Mouse (Mus musculus) limb, embryonic 13.5 days (tissue): ENCODE measurements around the gene Unc13a. TPM values are rescaled to one million over a fixed set of nuclear protein-coding genes. Genes with fewer than 3 reads are reported as not detected.
A peak's percentile ranks its signal among the peaks of the same experiment; 100 is the strongest.

Source experiments
- ATAC-seq: fragments of 200-750 bp; cut with Nextera tagmentation; 2 replicates; pipeline ENCODE4 v1.8.0; 2017; ENCODE audit warnings: low read depth, moderate number of reproducible peaks, moderate TSS enrichment; ENCODE audit not compliant: low FRiP score
- H3K27ac ChIP-seq: fragments of 300-500 bp; sonication (generic); 2 replicates; pipeline ENCODE4 v1.5.1; 2015; ENCODE audit warnings: inconsistent platforms, mild to moderate bottlenecking, moderate library complexity
- H3K27me3 ChIP-seq: fragments of 300-500 bp; sonication (generic); 2 replicates; pipeline ENCODE4 v1.6.1; 2015; ENCODE audit warnings: mild to moderate bottlenecking, inconsistent platforms
- H3K36me3 ChIP-seq: fragments of 300-500 bp; sonication (generic); 2 replicates; pipeline ENCODE4 v1.6.1; 2015; ENCODE audit warnings: inconsistent platforms, mild to moderate bottlenecking, moderate library complexity
- H3K4me1 ChIP-seq: fragments of 300-500 bp; sonication (generic); 2 replicates; pipeline ENCODE4 v1.6.1; 2015; ENCODE audit warnings: inconsistent platforms
- H3K4me2 ChIP-seq: fragments of 300-500 bp; sonication (generic); replicated peaks from 2 replicates; pipeline ENCODE4 v1.6.1; 2015; ENCODE audit warnings: inconsistent platforms, mild to moderate bottlenecking, moderate library complexity
- H3K4me3 ChIP-seq: fragments of 300-500 bp; sonication (generic); 2 replicates; pipeline ENCODE4 v1.5.1; 2015; ENCODE audit warnings: moderate library complexity, mild to moderate bottlenecking, inconsistent platforms
- H3K9ac ChIP-seq: fragments of 300-500 bp; sonication (generic); 2 replicates; pipeline ENCODE4 v1.6.1; 2015; ENCODE audit warnings: mild to moderate bottlenecking, inconsistent platforms
- H3K9me3 ChIP-seq: fragments of 300-500 bp; sonication (generic); 2 replicates; pipeline ENCODE4 v1.6.1; 2016; ENCODE audit warnings: inconsistent platforms
- WGBS: fragments of 180-500 bp; shearing (Covaris S2); methylation state at CpG from one replicate; pipeline ENCODE4 v1.1.7; 2015; 5-methylcytosine and 5-hydroxymethylcytosine counted together
- polyA plus RNA-seq: library from polyadenylated mRNA; unstranded; fragments of >200 nt; fragmentation: Nextera tagmentation; extraction: Ambion mirVana; gene quantifications from 2 replicates; pipeline ENCODE4 v1.2.1, GENCODE M21; 2015

Gene Unc13a
- polyA plus RNA-seq, 1 experiment from 2014 or later, result 0.75 TPM

- no peak overlapping the region for H3K9ac ChIP-seq
- 29% methylated on average over 9 of the region's 9 CpGs for WGBS
- H3K4me3 ChIP-seq, result no peak overlapping the region
- H3K27me3 ChIP-seq, result peaks cover 97% of the 10 kb centered on the region
- ATAC-seq, result no peak
- no peak overlapping the region for H3K4me2 ChIP-seq
- H3K4me1 ChIP-seq, result peaks cover 12% of the 10 kb centered on the region
- no peaks in the 10 kb centered on the region for H3K36me3 ChIP-seq
- H3K9me3 ChIP-seq, result no peaks in the 10 kb centered on the region
- no peak overlapping the region for H3K27ac ChIP-seq
Measured at GRCm38 (mm10) chr8:71657816-71658215, 13.7 kb downstream of the Unc13a start.

- Histone ChIP-seq H3K27ac (no peak overlapping the region), H3K9me3 (no peaks in the 10 kb centered on the region), H3K27me3 (peaks cover 85% of the 10 kb centered on the region), H3K9ac (peak overlapping the region; percentile 19; the same call in 1 of the 2 replicates), H3K36me3 (no peaks in the 10 kb centered on the region), H3K4me1 (peaks cover 12% of the 10 kb centered on the region), H3K4me3 (peak overlapping the region; percentile 29), H3K4me2 (peak overlapping the region; percentile 53)
- ATAC-seq, result no peak
- WGBS, result 1% methylated on average over 23 of the region's 24 CpGs
Measured at GRCm38 (mm10) chr8:71654600-71654999, 17.0 kb downstream of the Unc13a start.

- Histone ChIP-seq H3K4me1 (no peaks in the 10 kb centered on the region), H3K27ac (no peak overlapping the region), H3K9me3 (no peaks in the 10 kb centered on the region), H3K36me3 (no peaks in the 10 kb centered on the region), H3K27me3 (0 out of 2 replicates have a peak, but pooled peaks cover 6% of the 10 kb centered on the region), H3K9ac (no peak overlapping the region), H3K4me2 (no peak overlapping the region), H3K4me3 (no peak overlapping the region)
- no peak for ATAC-seq
- WGBS, result 77% methylated on average over 9 of the region's 9 CpGs
Measured at GRCm38 (mm10) chr8:71645510-71645909, 26.0 kb downstream of the Unc13a start.

DNA sequence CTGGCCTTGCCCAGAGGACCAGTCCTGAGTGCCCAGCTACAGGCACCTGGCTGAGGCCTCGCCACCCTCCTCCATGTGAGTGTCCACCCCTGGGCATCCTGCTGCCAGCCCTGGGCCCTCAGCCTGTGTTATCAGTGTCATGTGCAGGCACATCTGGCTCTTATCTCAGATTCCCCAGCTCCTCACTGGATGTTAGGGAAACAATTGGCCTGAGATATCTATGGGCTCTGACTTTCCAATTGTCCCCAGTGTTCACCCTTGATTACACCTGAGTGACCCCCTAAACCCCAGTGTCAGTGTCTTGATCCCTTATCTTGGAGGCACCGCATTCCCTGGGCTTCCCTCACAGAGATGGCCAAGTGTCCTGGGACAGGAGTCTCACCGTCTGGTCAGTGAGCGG is 32.2 kb downstream of the Unc13a start:
- Histone ChIP-seq H3K27ac (no peak overlapping the region), H3K4me3 (no peak overlapping the region), H3K4me2 (no peak overlapping the region), H3K4me1 (peaks cover 4% of the 10 kb centered on the region), H3K9ac (no peak overlapping the region), H3K27me3 (peaks cover 38% of the 10 kb centered on the region), H3K36me3 (no peaks in the 10 kb centered on the region), H3K9me3 (no peaks in the 10 kb centered on the region)
- WGBS, result 84% methylated on average over 4 of the region's 4 CpGs
- ATAC-seq, result no peak

DNA sequence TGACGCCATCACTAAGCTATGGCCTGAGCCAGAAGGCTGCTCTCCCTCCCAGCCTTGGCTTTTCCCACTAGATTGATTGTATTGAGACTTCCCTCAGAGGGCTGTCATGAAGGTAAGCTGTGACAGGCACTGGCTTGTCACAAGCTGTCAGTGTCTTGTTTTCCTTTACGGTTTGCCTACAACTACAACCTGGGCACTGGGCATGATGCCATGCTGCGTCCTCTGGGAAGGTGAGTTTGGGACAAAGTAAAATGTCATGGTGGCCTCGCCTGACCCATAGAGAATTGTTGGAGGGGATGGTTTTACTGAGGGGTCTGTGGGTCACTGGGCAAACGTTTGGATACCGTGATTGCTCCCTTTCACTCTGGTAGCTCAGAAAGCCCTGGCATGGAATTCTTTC is 33.2 kb downstream of the Unc13a start:
- peaks cover 46% of the 10 kb centered on the region for H3K27me3 ChIP-seq
- no peaks in the 10 kb centered on the region for H3K9me3 ChIP-seq
- peak overlapping the region; percentile 25; the same call in 1 of the 2 replicates for H3K9ac ChIP-seq
- H3K4me3 ChIP-seq, result no peak overlapping the region
- no peak for ATAC-seq
- no peak overlapping the region for H3K4me2 ChIP-seq
- H3K27ac ChIP-seq, result no peak overlapping the region
- H3K4me1 ChIP-seq, result peaks cover 12% of the 10 kb centered on the region
- WGBS, result 66% methylated on average over 6 of the region's 6 CpGs
- no peaks in the 10 kb centered on the region for H3K36me3 ChIP-seq

- no peak for ATAC-seq
- H3K36me3 ChIP-seq, result no peaks in the 10 kb centered on the region
- H3K4me1 ChIP-seq, result peaks cover 12% of the 10 kb centered on the region
- no peak overlapping the region for H3K4me3 ChIP-seq
- H3K27me3 ChIP-seq, result peaks cover 55% of the 10 kb centered on the region
- no peak overlapping the region for H3K4me2 ChIP-seq
- WGBS, result 70% methylated on average over 8 of the region's 8 CpGs
- no peak overlapping the region for H3K27ac ChIP-seq
- H3K9ac ChIP-seq, result no peak overlapping the region
- H3K9me3 ChIP-seq, result peaks cover 8% of the 10 kb centered on the region
Measured at GRCm38 (mm10) chr8:71637149-71638095, 34.1 kb downstream of the Unc13a start.

- Histone ChIP-seq H3K27me3 (peaks cover 79% of the 10 kb centered on the region), H3K9ac (peak overlapping the region; percentile 45; the same call in 1 of the 2 replicates), H3K4me2 (peak overlapping the region; percentile 60), H3K9me3 (peaks cover 9% of the 10 kb centered on the region), H3K4me1 (peaks cover 21% of the 10 kb centered on the region), H3K36me3 (no peaks in the 10 kb centered on the region), H3K27ac (no peak overlapping the region), H3K4me3 (peak overlapping the region; percentile 28)
- 0 out of 2 replicates have a peak, but pooled peaks have one; percentile 25 for ATAC-seq
- WGBS, result 2% methylated on average over 26 of the region's 26 CpGs
Measured at GRCm38 (mm10) chr8:71633981-71634667, 37.4 kb downstream of the Unc13a start.

- peaks cover 9% of the 10 kb centered on the region for H3K9me3 ChIP-seq
- H3K4me2 ChIP-seq, result no peak overlapping the region; the same call in 1 of the 2 replicates
- H3K27me3 ChIP-seq, result peaks cover 71% of the 10 kb centered on the region
- ATAC-seq, result no peak
- 13% methylated on average over 18 of the region's 22 CpGs for WGBS
- H3K9ac ChIP-seq, result no peak overlapping the region
- peaks cover 29% of the 10 kb centered on the region for H3K4me1 ChIP-seq
- H3K27ac ChIP-seq, result no peak overlapping the region
- no peaks in the 10 kb centered on the region for H3K36me3 ChIP-seq
- H3K4me3 ChIP-seq, result no peak overlapping the region
Measured at GRCm38 (mm10) chr8:71633164-71633563, 38.4 kb downstream of the Unc13a start.

DNA sequence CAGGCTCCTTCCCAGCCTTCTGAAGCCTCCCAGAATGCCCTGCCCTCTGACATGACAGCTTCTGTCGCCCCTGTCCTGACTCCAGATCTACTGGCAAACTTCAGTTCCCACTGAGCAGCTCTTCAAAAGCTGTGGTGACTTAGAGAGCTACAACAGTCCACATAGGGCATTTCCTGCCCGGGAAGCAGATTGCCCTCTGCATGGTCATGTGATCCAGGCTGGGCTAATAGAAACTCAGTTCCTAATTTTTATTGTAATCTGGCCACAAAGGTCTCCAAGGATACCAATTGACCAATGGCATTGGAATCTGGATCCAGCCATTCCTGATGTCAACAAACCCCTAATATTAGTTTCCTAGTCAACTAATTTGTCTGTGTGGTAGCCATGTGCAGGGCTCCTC is 39.7 kb downstream of the Unc13a start:
- 69% methylated on average over 2 of the region's 2 CpGs for WGBS
- ATAC-seq, result no peak

GRCm38 (mm10) chr8:71630761-71631160 is 40.8 kb downstream of the Unc13a start:
- peaks cover 37% of the 10 kb centered on the region for H3K4me1 ChIP-seq
- H3K36me3 ChIP-seq, result peaks cover 6% of the 10 kb centered on the region
- WGBS, result 87% methylated on average over 6 of the region's 6 CpGs
- H3K4me2 ChIP-seq, result no peak overlapping the region
- no peak overlapping the region for H3K4me3 ChIP-seq
- H3K27me3 ChIP-seq, result peaks cover 61% of the 10 kb centered on the region
- H3K9ac ChIP-seq, result no peak overlapping the region
- peaks cover 9% of the 10 kb centered on the region for H3K9me3 ChIP-seq
- no peak for ATAC-seq
- H3K27ac ChIP-seq, result no peak overlapping the region

More for the DNA sequence above, 39.7 kb downstream of the Unc13a start:
- H3K4me3 ChIP-seq, result no peak overlapping the region
- peaks cover 9% of the 10 kb centered on the region for H3K9me3 ChIP-seq
- H3K27me3 ChIP-seq, result peaks cover 70% of the 10 kb centered on the region
- no peaks in the 10 kb centered on the region for H3K36me3 ChIP-seq
- no peak overlapping the region for H3K27ac ChIP-seq
- peaks cover 37% of the 10 kb centered on the region for H3K4me1 ChIP-seq
- H3K9ac ChIP-seq, result no peak overlapping the region
- no peak overlapping the region for H3K4me2 ChIP-seq

- H3K27ac ChIP-seq, result 0 out of 2 replicates have a peak overlapping the region, but pooled peaks have one; percentile 22
- H3K9ac ChIP-seq, result peak overlapping the region; percentile 72
- peaks cover 52% of the 10 kb centered on the region for H3K27me3 ChIP-seq
- peaks cover 9% of the 10 kb centered on the region for H3K9me3 ChIP-seq
- WGBS, result 3% methylated on average over 25 of the region's 25 CpGs
- peak overlapping the region; percentile 46 for H3K4me3 ChIP-seq
- ATAC-seq, result peak; percentile 25; the same call in 1 of the 2 replicates
- peaks cover 16% of the 10 kb centered on the region for H3K36me3 ChIP-seq
- peaks cover 37% of the 10 kb centered on the region for H3K4me1 ChIP-seq
- H3K4me2 ChIP-seq, result peak overlapping the region; percentile 91
Measured at GRCm38 (mm10) chr8:71629781-71630212, 41.8 kb downstream of the Unc13a start.
